Mouse (Mus musculus) T-helper 1 cell (primary cell): ENCODE measurements at regions not wholly inside any gene's neighbourhood (a gene's known extent, or its start where the extent isn't known, plus 50 kb on each side); places are given as distances from the start of the nearest gene placed in this dataset.

Source experiments
- in situ Hi-C: fragments of 300-600 bp; cut with MboI, MseI; formaldehyde crosslinking; loops from one replicate; pipeline ENCODE4 v1.15.1; 2025; ENCODE audit warnings: high pct_unique_total_duplicates

DNA sequence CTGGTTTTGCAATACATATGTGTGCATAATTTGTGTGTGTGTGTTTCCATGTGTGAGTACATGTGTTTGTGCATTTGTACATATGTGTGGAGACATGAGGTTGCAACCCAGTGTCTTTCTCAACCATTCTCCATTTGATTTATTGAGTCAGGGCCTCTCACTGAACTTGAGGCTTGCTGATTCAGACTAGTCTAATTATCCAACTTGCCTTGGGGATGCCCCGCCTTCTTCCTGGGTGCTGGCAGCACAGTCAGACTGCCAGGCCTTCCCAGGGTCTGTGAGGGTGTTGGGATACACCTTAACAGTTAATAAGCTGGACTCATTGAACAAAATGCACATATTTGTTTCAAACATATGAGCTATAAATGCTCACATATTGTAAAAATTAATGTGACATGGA is 56.1 kb upstream of the Pde7b start:
- in situ Hi-C loops = no loop called here

DNA sequence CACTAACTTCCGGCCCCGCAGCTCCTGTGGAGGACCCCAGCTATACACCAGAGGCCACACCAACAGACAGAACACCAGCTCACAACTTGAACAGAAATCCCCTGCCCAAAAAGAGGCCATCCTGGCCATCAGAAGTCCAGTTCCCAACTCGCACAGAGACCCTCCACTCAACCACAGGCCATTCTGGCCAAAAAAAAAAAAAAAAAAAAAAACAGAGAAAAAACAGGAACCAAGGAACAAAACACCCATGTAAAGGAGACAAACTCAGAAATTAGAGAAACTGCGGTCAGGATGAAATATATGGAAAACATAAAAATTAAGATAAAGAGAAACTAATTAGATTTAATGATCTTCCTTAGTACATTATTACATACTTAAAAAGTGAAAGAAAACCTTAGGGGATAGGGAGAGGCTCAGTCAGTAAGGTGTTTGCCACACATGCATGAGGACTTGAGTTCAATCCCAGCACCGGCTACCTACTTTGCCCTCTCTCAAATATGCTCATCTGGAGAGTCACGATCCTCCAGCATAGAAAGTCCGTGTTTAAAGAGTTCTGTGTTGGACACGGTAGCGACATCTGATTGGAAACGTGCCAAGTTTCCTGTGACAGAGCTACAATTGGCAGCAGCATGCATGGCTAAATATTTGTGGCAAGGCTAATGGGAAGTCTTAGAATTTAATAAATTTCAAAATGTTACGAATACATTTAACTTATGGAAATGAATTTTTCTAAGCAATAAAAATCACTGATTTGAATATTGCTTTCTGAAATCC is 51.9 kb upstream of the Pde7b start:
- in situ Hi-C loops = no loop called here

DNA sequence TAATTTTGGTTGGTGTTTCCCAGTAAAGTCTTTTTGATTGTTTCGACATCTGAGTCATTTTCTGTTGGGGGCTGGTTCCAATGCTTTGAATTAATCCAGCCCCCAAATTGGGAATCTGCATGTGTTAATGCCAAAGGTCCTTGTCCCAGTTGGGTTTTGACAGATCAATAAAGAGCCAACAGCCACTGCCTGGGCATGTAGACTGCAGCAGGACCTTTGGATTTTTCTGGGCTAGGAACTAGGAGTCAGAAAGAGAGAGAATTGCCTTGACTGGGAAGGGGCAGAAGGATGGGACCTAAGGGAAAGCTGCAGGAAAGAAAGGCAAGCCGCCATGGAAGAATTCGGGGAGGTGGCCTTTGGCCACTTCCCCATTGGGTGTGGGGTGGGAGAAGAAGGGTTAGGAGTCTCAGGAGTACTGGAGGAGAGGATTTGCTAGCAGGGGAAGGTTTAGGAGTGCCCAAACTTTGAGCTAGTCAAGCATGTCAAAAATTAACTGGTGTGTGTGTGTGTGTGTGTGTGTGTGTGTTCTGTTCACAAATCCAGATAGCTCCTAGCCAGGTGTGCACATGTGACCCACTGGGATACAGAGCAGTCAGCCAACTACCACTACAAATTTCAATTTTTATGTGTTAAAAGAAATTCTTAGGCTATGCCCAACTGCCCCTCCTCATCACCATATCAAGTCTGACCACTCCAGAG is 51.0 kb upstream of the Pde7b start:
- in situ Hi-C loops = no loop called here
